Mouse (Mus musculus) cerebellum, adult 18-20 months (tissue): ENCODE data around the gene Col25a1.
A peak's percentile ranks its signal among the peaks of the same experiment; 100 is the strongest.

ENCODE experiments used
- DNase-seq, 2 experiments: peaks; one replicate each; pipeline ENCODE4 v3.0.0; 2021

The Col25a1 gene

GRCm38 (mm10) chr3:130494665-130495396 is 363.5 kb downstream of the Col25a1 start:
- DNase-seq: peak; percentile 12 to 16

GRCm38 (mm10) chr3:130497036-130497435 is 365.7 kb downstream of the Col25a1 start:
- no peak for DNase-seq

GRCm38 (mm10) chr3:130501713-130502112 is 370.4 kb downstream of the Col25a1 start:
- no peak for DNase-seq

GRCm38 (mm10) chr3:130508330-130508729 is 377.0 kb downstream of the Col25a1 start:
- DNase-seq: no peak

GRCm38 (mm10) chr3:130518457-130518879 is 387.2 kb downstream of the Col25a1 start:
- no peak for DNase-seq

GRCm38 (mm10) chr3:130521834-130522476 is 390.7 kb downstream of the Col25a1 start:
- DNase-seq: no peak

GRCm38 (mm10) chr3:130523019-130523418 is 391.7 kb downstream of the Col25a1 start:
- no peak for DNase-seq

GRCm38 (mm10) chr3:130524367-130525137 is 393.3 kb downstream of the Col25a1 start:
- no peak for DNase-seq

- DNase-seq: no peak
These were observed 403.7 kb downstream of the Col25a1 start for GRCm38 (mm10) chr3:130535021-130535420.

GRCm38 (mm10) chr3:130541541-130541940 is 410.2 kb downstream of the Col25a1 start:
- no peak for DNase-seq

GRCm38 (mm10) chr3:130545995-130546394 is 414.7 kb downstream of the Col25a1 start:
- DNase-seq: no peak

GRCm38 (mm10) chr3:130549066-130549465 is 417.8 kb downstream of the Col25a1 start:
- DNase-seq: no peak

GRCm38 (mm10) chr3:130556263-130556662 is 425.0 kb downstream of the Col25a1 start:
- no peak for DNase-seq

GRCm38 (mm10) chr3:130565586-130565985 is 434.3 kb downstream of the Col25a1 start:
- no peak for DNase-seq

GRCm38 (mm10) chr3:130568331-130569095 is 437.2 kb downstream of the Col25a1 start:
- DNase-seq: no peak

GRCm38 (mm10) chr3:130573243-130573642 is 441.9 kb downstream of the Col25a1 start:
- no peak for DNase-seq

- peak; percentile 5 to 16 for DNase-seq
These were observed 443.4 kb downstream of the Col25a1 start for GRCm38 (mm10) chr3:130574652-130575051.

- DNase-seq: no peak
These were observed 445.4 kb downstream of the Col25a1 start for GRCm38 (mm10) chr3:130576683-130577082.

GRCm38 (mm10) chr3:130579501-130579900 is 448.2 kb downstream of the Col25a1 start:
- DNase-seq: no peak

- DNase-seq: no peak
These were observed 450.3 kb downstream of the Col25a1 start for GRCm38 (mm10) chr3:130581577-130581976.

GRCm38 (mm10) chr3:130582903-130583664 is 451.8 kb downstream of the Col25a1 start:
- no peak for DNase-seq

GRCm38 (mm10) chr3:130584007-130584406 is 452.7 kb downstream of the Col25a1 start:
- DNase-seq: no peak
